Mouse (Mus musculus) megakaryocyte, embryonic 14.5 days (primary cell): Measurements from ENCODE around the gene Asap2.

Source experiments
- FLI1 ChIP-seq: IDR thresholded peaks from 2 replicates; pipeline ENCODE4 v1.6.1; 2012; ENCODE audit warnings: low read length, inconsistent platforms, mixed read lengths
- GATA1 ChIP-seq: IDR thresholded peaks from 3 replicates; pipeline ENCODE4 v1.6.1; 2012; ENCODE audit warnings: mixed read lengths, low read length, inconsistent platforms, borderline replicate concordance

- no peak for TF ChIP-seq GATA1
- no peak for TF ChIP-seq FLI1
Observed at GRCm38 (mm10) chr12:21244375-21244960, 254.2 kb downstream of the Asap2 start.
